Mouse (Mus musculus) heart, adult 2 months (tissue): Measurements from ENCODE around the gene Ift81. TPM values are rescaled to one million over a fixed set of nuclear protein-coding genes. Genes with fewer than 3 reads are reported as not detected.

Source experiments
- DNase-seq, 2 experiments: peaks; one replicate each; pipeline ENCODE4 v3.0.0; 2021
- H3K27ac ChIP-seq: fragments of 200-600 bp; 2 replicates; pipeline ENCODE4 v1.8.1; 2022
- H3K27me3 ChIP-seq: fragments of 200-500 bp; 2 replicates; pipeline ENCODE4 v1.6.1; 2012; ENCODE audit warnings: mild to moderate bottlenecking, low read length, inconsistent platforms, mixed read lengths; ENCODE audit not compliant: control insufficient read depth, insufficient read depth
- H3K36me3 ChIP-seq: fragments of 200-500 bp; 2 replicates; pipeline ENCODE4 v1.6.1; 2012; ENCODE audit warnings: low read length, inconsistent platforms; ENCODE audit not compliant: control insufficient read depth, insufficient read depth
- H3K4me1 ChIP-seq: fragments of 200-500 bp; 2 replicates; pipeline ENCODE4 v1.6.1; 2011; ENCODE audit warnings: low read length; ENCODE audit not compliant: control insufficient read depth, insufficient read depth
- H3K4me3 ChIP-seq: fragments of 200-600 bp; 2 replicates; pipeline ENCODE4 v1.8.1; 2022
- H3K79me2 ChIP-seq: fragments of 200-500 bp; replicated peaks from 2 replicates; pipeline ENCODE4 v1.6.1; 2012; ENCODE audit warnings: mild to moderate bottlenecking, inconsistent platforms, low read length, moderate library complexity, mixed read lengths; ENCODE audit not compliant: control insufficient read depth, insufficient read depth
- H3K9ac ChIP-seq: fragments of 200-500 bp; 2 replicates; pipeline ENCODE4 v1.6.1; 2012; ENCODE audit warnings: low read depth, mild to moderate bottlenecking, control low read depth, inconsistent platforms, low read length, mixed read lengths
- CTCF ChIP-seq: fragments of 200-600 bp; IDR thresholded peaks from 2 replicates; pipeline ENCODE4 v1.8.1; 2022; ENCODE audit warnings: antibody characterized with exemption, mild to moderate bottlenecking, moderate library complexity
- EP300 ChIP-seq: fragments of 200-500 bp; IDR thresholded peaks from 2 replicates; pipeline ENCODE4 v1.6.1; 2011; ENCODE audit warnings: low read depth, low read length, control low read depth; ENCODE audit not compliant: insufficient read depth
- POLR2A ChIP-seq: fragments of 200-500 bp; IDR thresholded peaks from 2 replicates; pipeline ENCODE4 v1.6.1; 2011; ENCODE audit warnings: mild to moderate bottlenecking, low read depth, low read length, control low read depth; ENCODE audit not compliant: insufficient read depth
- WGBS: fragments of 180-500 bp; shearing (Covaris S2); methylation state at CpG from one replicate; pipeline ENCODE4 v1.1.7; 2018; 5-methylcytosine and 5-hydroxymethylcytosine counted together
- intact Hi-C: fragments of 180-260 bp; cut with DNase I; formaldehyde crosslinking; loops from one replicate; pipeline ENCODE4 v1.15.1; 2025
- polyA plus RNA-seq: library from polyadenylated mRNA; depleted of rRNA; stranded (reverse); fragments of >200 nt; gene quantifications from 2 replicates; pipeline ENCODE4 v1.2.3, GENCODE M21; 2012; rRNA removed
- total RNA-seq, 2 experiments: library from RNA; stranded (reverse); gene quantifications; 2 replicates each; pipeline ENCODE4 v1.2.3; 2021

The Ift81 gene
- total and polyA plus RNA-seq, 3 experiments, result 11.4 to 97.0 (median 78.1) TPM

DNA sequence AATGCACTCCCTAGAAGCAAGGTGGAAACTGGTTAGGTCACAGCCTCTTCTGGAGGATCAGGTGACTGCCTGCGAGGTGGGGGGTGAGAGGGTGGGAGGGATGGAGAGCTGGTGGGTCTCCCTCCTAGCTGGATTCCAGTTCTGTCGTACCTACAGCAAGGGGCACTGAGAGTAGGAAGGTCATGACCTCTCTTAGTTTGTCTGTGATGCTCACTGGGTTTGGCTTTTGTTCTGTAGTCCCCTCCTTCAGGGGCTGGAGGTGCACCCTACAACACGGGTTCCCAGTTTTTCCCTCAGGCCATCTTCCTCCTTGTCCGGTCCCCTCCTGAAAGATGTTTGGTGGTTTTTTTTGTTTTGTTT lies 110.6 kb downstream of the Ift81 start:
- intact Hi-C loops, result loop anchor here (2.0 to 5.0 kb wide), 3 partner anchors 43 to 274 kb away; partner anchors contain the start of gene Camkk2
- Histone ChIP-seq H3K9ac (no peak overlapping the region), H3K79me2 (peaks cover 3% of the 10 kb centered on the region; the same call in 1 of the 2 replicates), H3K4me1 (peaks cover 4% of the 10 kb centered on the region), H3K36me3 (peaks cover 14% of the 10 kb centered on the region), H3K27ac (peak overlapping the region; percentile 99; the same call in 1 of the 2 replicates), H3K4me3 (no peak overlapping the region), H3K27me3 (no peaks in the 10 kb centered on the region)
- 74% methylated on average over 4 of the region's 4 CpGs for WGBS
- no peak for TF ChIP-seq EP300
- no peak for TF ChIP-seq CTCF
- DNase-seq, result peak in 1 of 2 experiments; percentile 3

DNA sequence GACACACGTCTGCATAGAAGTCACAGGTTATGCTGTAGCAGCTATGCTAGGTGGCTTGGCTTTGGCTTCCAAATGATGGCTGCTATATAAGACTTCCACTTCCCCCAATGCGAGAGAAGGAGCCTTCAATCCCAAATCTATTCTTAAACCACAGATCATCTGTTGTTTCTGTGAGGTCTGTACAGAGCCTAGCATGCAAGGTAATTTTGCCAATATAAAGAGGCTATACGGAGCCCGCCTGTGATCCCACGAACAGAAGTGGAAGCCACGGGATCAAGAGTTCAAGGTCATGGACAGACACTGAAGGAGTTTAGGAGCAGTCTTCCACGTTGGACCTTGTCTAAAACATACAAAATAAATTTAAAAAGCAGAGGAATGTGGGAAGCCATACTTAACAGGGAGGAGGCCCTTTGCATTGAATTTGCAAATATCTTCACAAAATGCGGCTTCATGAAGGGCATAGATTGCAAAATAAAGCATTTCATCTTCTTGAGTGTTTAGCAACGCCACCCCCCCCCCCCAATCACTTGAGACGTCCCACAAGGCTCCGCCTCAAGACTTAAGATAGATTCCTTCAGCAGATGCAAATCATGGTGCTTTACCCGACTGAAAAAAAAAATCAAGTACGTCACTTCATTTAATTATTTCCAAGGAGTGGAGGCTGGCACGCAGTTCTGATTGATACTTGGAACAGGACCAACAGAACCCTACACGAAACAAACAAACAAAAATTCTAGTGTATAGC lies 111.1 kb downstream of the Ift81 start:
- Histone ChIP-seq H3K9ac (peak overlapping the region; percentile 98), H3K27me3 (no peaks in the 10 kb centered on the region), H3K4me1 (peaks cover 4% of the 10 kb centered on the region), H3K79me2 (peaks cover 3% of the 10 kb centered on the region; the same call in 1 of the 2 replicates), H3K4me3 (peak overlapping the region; percentile 67), H3K27ac (peak overlapping the region; percentile 99), H3K36me3 (peaks cover 16% of the 10 kb centered on the region)
- intact Hi-C loops, result loop anchor here (2.0 to 5.0 kb wide), 3 partner anchors 44 to 274 kb away; partner anchors contain the start of gene Camkk2
- TF ChIP-seq EP300 (no peak), CTCF (no peak), POLR2A (no peak)
- DNase-seq, result peak in 1 of 2 experiments; percentile 2
- 47% methylated on average over 15 of the region's 15 CpGs for WGBS

DNA sequence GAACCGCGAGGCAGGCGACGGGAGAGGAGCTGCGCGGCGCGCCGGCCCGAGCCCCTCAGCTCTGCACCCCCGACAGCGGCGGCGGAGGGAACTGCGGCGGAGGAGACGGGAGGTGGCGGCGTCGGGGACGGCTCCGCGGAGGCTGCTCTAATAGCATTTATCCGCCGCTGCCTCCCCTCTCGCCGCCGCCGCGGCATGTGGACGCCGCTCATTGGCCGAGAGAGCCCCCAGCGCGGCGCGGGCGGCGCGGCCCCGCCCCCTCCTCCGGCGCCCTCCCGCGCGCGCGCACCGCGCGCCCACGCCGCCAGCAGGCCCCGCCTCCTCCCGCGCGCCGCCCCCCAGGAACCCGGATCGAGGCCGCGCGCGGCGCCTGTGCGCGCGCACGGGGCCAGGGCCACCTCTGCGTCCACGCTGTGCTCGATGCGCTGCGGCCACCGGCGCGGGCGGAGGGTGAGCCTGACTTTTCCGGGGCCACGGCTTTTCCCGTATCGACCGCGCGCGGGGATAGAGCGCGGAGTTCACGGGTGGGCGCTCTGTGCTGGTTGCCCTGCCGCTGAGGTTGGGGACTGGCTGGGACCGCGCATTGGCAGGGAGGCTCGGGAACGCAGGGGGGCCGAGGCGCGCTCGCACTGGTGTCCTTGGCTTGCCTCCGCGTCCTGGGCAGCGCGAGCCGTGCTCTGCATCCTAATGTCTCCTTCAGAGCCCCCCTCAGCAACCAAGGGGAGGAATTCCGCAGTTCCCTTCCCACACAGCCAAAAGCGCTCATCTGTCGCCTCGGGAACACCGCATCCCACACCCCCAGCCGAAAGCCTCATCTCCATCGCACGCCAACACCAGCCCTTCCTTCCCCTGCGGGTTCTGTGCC lies 112.0 kb downstream of the Ift81 start, which contains the start of gene Atp2a2:
TSS of gene Atp2a2 (minus strand) at position 149 of the 865 bp plus-strand sequence.
- H3K79me2 ChIP-seq, result peaks cover 3% of the 10 kb centered on the region; the same call in 1 of the 2 replicates
- under 1% methylated on average over 84 of the region's 113 CpGs for WGBS
- peaks cover 4% of the 10 kb centered on the region for H3K4me1 ChIP-seq
- DNase-seq, result peak; percentile 95 to 96
- peak within 1 kb of the TSS; percentile 98 for H3K9ac ChIP-seq
- H3K27ac ChIP-seq, result peak within 1 kb of the TSS; percentile 99
- no peaks in the 10 kb centered on the region for H3K27me3 ChIP-seq
- peak within 1 kb of the TSS; percentile 87 for H3K4me3 ChIP-seq
- intact Hi-C loops, result loop anchor here (2.0 to 5.0 kb wide), 3 partner anchors 44 to 275 kb away; partner anchors contain the start of gene Camkk2
- H3K36me3 ChIP-seq, result peaks cover 22% of the 10 kb centered on the region
- TF ChIP-seq EP300 (peak; percentile 21; the same call in 1 of the 2 replicates), POLR2A (peak; percentile 88), CTCF (peak; percentile 55)

DNA sequence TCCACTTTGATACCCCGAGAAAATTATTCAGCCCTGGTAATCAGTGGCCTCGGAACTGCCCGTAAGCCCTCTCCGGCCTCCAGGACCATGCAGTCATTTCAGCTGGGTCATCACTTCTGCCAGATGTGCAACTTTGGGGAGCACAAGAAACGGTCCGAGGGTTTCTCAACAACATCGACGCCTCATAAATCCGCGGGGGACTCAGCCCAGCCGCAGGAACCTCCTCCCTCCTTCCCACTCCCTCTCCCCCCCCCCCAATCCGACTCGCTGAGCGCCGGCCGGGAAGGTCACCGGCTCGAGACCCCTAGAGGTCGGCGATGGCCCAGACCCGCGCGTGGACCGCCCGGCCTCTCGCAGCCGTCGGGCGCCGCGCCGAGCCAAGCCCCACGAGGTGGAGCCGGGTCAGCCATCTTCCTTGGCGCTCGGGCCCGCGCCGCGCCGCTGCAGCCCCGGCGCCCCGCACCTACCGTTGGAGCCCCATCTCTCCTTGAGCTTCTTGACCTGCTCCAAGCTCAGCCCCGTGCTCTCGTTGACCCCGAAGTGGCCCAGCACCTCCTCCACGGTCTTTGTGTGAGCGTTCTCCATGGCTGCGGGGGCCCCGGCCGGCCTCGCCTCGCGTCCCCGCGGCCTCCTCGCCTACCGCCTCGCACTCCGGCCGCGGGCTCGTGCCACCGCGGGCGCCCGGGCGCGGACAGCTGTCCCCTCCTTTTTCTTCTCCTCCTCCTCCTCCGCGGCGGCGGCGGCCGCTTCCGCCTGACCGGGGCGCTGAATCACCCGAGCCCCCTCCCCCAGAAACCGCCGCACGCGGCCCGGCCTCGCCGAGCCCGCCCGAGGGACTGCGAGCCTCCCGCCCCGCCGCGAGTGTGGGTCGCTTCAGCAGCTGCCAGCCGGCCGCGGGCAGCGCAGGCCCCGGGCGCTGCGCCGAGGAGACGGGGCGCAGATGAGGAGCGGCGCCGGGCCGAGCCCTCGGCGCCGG lies 112.9 kb downstream of the Ift81 start:
- Histone ChIP-seq H3K27ac (peak overlapping the region; percentile 98), H3K9ac (peak overlapping the region; percentile 95), H3K4me3 (peak overlapping the region; percentile 87), H3K27me3 (no peaks in the 10 kb centered on the region), H3K4me1 (peaks cover 4% of the 10 kb centered on the region), H3K79me2 (peaks cover 3% of the 10 kb centered on the region; the same call in 1 of the 2 replicates), H3K36me3 (peaks cover 26% of the 10 kb centered on the region)
- WGBS, result 1% methylated on average over 110 of the region's 113 CpGs
- intact Hi-C loops, result loop anchor here (2.0 to 5.0 kb wide), 3 partner anchors 45 to 276 kb away; partner anchors contain the start of gene Camkk2
- DNase-seq, result peak; percentile 78 to 81
- TF ChIP-seq POLR2A, result peak; percentile 54
- TF ChIP-seq CTCF, result 0 out of 2 replicates have a peak, but pooled peaks have one; percentile 13
- no peak for TF ChIP-seq EP300

DNA sequence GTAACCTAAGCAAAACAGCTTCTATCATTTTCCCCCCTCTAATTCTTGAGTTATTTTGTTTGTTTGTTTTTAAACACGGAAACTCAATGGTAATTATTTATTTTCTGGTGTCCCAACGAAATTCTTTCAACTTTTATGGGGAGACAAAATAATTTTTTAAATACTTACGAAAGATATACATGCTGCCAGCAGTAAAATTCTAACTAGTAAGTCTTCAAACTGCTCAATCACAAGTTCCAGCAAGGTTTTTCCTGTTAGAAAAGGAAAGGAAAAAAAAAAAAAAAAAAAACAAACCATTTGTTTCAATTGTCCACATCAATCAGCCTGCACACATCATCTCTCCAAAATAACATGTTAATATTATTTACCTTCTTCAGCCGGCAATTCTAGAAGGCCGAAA lies 113.8 kb downstream of the Ift81 start:
- H3K4me1 ChIP-seq, result peaks cover 4% of the 10 kb centered on the region
- peaks cover 3% of the 10 kb centered on the region for H3K79me2 ChIP-seq
- H3K27ac ChIP-seq, result peak overlapping the region; percentile 98
- intact Hi-C loops, result loop anchor here (5.0 kb wide), 2 partner anchors 122 to 277 kb away; partner anchors contain the start of gene Camkk2
- H3K9ac ChIP-seq, result peak overlapping the region; percentile 95
- no peaks in the 10 kb centered on the region for H3K27me3 ChIP-seq
- DNase-seq, result no peak
- H3K4me3 ChIP-seq, result peak overlapping the region; percentile 87
- WGBS, result 21% methylated on average over 5 of the region's 5 CpGs
- no peak for TF ChIP-seq CTCF
- no peak for TF ChIP-seq POLR2A
- TF ChIP-seq EP300, result no peak
- H3K36me3 ChIP-seq, result peaks cover 34% of the 10 kb centered on the region

Other genes with a start within 250 kb of the Ift81 start
- gene Gpn3, start 242.6 kb downstream of the Ift81 start, total RNA-seq, result 10 to 100 TPM; 23.5 to 28.0 TPM
- gene Gpn3, start 242.6 kb downstream of the Ift81 start, polyA plus RNA-seq, result 19.2 and 19.8 TPM in 2 replicates
- 10 to 100 TPM; 11.1 to 12.3 TPM for gene Fam216a, start 242.2 kb downstream of the Ift81 start, total RNA-seq
- 10.7 and 15.3 TPM in 2 replicates for gene Fam216a, start 242.2 kb downstream of the Ift81 start, polyA plus RNA-seq
- gene Arpc3, start 222.6 kb downstream of the Ift81 start, total RNA-seq, result 10 to 100 TPM; 91.5 to 98.7 TPM
- gene Arpc3, start 222.6 kb downstream of the Ift81 start, polyA plus RNA-seq, result 89.6 and 97.1 TPM in 2 replicates
- 10 to 100 TPM; 25.9 to 27.1 TPM for gene Anapc7, start 192.8 kb downstream of the Ift81 start, total RNA-seq
- gene Anapc7, start 192.8 kb downstream of the Ift81 start, polyA plus RNA-seq, result 23.2 and 25.4 TPM in 2 replicates
- over 10,000 TPM; 11,796 to 13,259 TPM for gene Atp2a2, start 112.3 kb downstream of the Ift81 start, total RNA-seq
- gene Atp2a2, start 112.3 kb downstream of the Ift81 start, polyA plus RNA-seq, result 3,546 and 6,285 TPM in 2 replicates
- 1 to 10 TPM; 2.8 to 3.1 TPM for gene P2rx7, start 29.4 kb upstream of the Ift81 start, total RNA-seq
- gene P2rx7, start 29.4 kb upstream of the Ift81 start, polyA plus RNA-seq, result 7.2 and 7.4 TPM in 2 replicates
- 10 to 100 TPM; 17.4 to 19.0 TPM for gene P2rx4, start 93.0 kb upstream of the Ift81 start, total RNA-seq
- gene P2rx4, start 93.0 kb upstream of the Ift81 start, polyA plus RNA-seq, result 28.9 and 35.0 TPM in 2 replicates
- 10 to 100 TPM; 10.2 to 13.6 TPM for gene Camkk2, start 164.9 kb upstream of the Ift81 start, total RNA-seq
- 9.3 and 10.5 TPM in 2 replicates for gene Camkk2, start 164.9 kb upstream of the Ift81 start, polyA plus RNA-seq
- 100 to 1,000 TPM; 150 to 165 TPM for gene Anapc5, start 206.8 kb upstream of the Ift81 start, total RNA-seq
- 210 and 302 TPM in 2 replicates for gene Anapc5, start 206.8 kb upstream of the Ift81 start, polyA plus RNA-seq
- 10 to 100 TPM; 26.1 to 33.3 TPM for gene Rnf34, start 235.5 kb upstream of the Ift81 start, total RNA-seq
- gene Rnf34, start 235.5 kb upstream of the Ift81 start, polyA plus RNA-seq, result 10.5 and 21.8 TPM in 2 replicates